Mouse (Mus musculus) kidney, embryonic 14.5 days (tissue): ENCODE results near the gene Hspb9. TPM values are rescaled to one million over a fixed set of nuclear protein-coding genes. Genes with fewer than 3 reads are reported as not detected.

Source experiments
- ATAC-seq: fragments of 200-750 bp; cut with Nextera tagmentation; 2 replicates; pipeline ENCODE4 v1.8.0; 2017; ENCODE audit warnings: moderate number of reproducible peaks, mild to moderate bottlenecking, moderate TSS enrichment, moderate library complexity; ENCODE audit not compliant: low FRiP score, low TSS enrichment
- H3K27ac ChIP-seq: fragments of 300-500 bp; sonication (generic); 2 replicates; pipeline ENCODE4 v1.5.1; 2014; ENCODE audit warnings: low read depth, mild to moderate bottlenecking, low read length, moderate library complexity, mixed read lengths
- H3K27me3 ChIP-seq: fragments of 300-500 bp; sonication (generic); 2 replicates; pipeline ENCODE4 v1.6.1; 2014; ENCODE audit warnings: mild to moderate bottlenecking, low read length; ENCODE audit not compliant: control insufficient read depth, insufficient read depth
- H3K36me3 ChIP-seq: fragments of 300-500 bp; sonication (generic); 2 replicates; pipeline ENCODE4 v1.6.1; 2014; ENCODE audit warnings: low read length, mixed read lengths; ENCODE audit not compliant: control insufficient read depth, insufficient read depth
- H3K4me1 ChIP-seq: fragments of 300-500 bp; sonication (generic); 2 replicates; pipeline ENCODE4 v1.6.1; 2014; ENCODE audit warnings: low read length, mixed read lengths; ENCODE audit not compliant: control insufficient read depth, insufficient read depth
- H3K4me2 ChIP-seq: fragments of 300-500 bp; sonication (generic); replicated peaks from 2 replicates; pipeline ENCODE4 v1.6.1; 2014; ENCODE audit warnings: low read depth, mild to moderate bottlenecking, low read length
- H3K4me3 ChIP-seq: fragments of 300-500 bp; sonication (generic); 2 replicates; pipeline ENCODE4 v1.5.1; 2014; ENCODE audit warnings: mild to moderate bottlenecking, low read length
- H3K9ac ChIP-seq: fragments of 300-500 bp; sonication (generic); 2 replicates; pipeline ENCODE4 v1.6.1; 2014; ENCODE audit warnings: low read depth, mild to moderate bottlenecking, low read length, moderate library complexity
- H3K9me3 ChIP-seq: fragments of 300-500 bp; sonication (generic); 2 replicates; pipeline ENCODE4 v1.6.1; 2016; ENCODE audit warnings: low read length; ENCODE audit not compliant: control insufficient read depth
- WGBS: fragments of 180-500 bp; shearing (Covaris S2); extraction: QIAGEN DNeasy Blood & Tissue Kit; methylation state at CpG from one replicate; pipeline ENCODE4 v1.1.7; 2014; 5-methylcytosine and 5-hydroxymethylcytosine counted together
- polyA plus RNA-seq: library from polyadenylated mRNA; unstranded; fragments of >200 nt; fragmentation: Nextera tagmentation; extraction: Ambion mirVana; gene quantifications from 2 replicates; pipeline ENCODE4 v1.2.1, GENCODE M21; 2014

Hspb9 gene
- polyA plus RNA-seq, 1 experiment from 2014 or later = 0.47 TPM

DNA sequence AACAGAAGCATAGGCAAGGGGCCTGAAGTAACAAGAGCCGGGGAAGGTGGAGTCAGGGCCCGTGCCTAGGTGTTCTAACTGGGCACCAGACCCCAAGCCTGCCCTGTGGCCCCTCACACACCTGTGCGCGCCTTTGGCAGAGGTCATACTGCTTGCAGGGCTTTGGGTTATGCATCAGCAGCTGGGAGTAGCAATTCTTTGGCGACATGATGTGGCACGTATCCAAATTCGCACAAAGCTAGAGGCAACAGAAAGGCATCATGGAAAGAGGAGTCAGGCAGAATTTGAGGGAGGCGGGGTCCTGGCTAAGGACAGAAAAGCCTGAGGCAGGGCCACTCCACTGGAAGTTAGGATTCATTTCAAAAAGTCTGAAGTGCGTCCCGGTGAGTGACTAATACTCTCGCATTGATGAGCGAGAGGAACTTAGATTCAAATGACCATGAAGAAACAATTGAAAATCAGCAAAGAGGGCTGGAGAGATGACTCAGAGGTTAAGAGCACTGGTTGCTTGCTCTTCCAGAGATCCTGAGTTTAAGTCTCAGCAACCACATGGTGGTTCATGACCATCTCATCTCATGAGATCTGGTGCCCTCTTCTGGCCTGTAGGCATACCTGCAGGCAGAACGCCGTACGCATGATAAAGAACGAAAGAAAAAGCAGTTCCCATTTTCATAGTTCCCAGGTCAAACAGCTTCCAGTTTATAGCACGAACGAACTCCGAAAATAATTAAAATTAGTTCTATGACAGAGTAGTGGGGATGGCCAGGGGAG is 11.4 kb upstream of the Hspb9 start:
- 38% methylated on average over 19 of the region's 19 CpGs for WGBS
- Histone ChIP-seq H3K4me1 (peaks cover 5% of the 10 kb centered on the region; the same call in 1 of the 2 replicates), H3K36me3 (peaks cover 29% of the 10 kb centered on the region), H3K4me3 (no peak overlapping the region), H3K4me2 (peak overlapping the region; percentile 6; the same call in 1 of the 2 replicates), H3K9me3 (no peaks in the 10 kb centered on the region), H3K27me3 (no peaks in the 10 kb centered on the region), H3K27ac (no peak overlapping the region), H3K9ac (no peak overlapping the region)
- peak; percentile 48 for ATAC-seq

DNA sequence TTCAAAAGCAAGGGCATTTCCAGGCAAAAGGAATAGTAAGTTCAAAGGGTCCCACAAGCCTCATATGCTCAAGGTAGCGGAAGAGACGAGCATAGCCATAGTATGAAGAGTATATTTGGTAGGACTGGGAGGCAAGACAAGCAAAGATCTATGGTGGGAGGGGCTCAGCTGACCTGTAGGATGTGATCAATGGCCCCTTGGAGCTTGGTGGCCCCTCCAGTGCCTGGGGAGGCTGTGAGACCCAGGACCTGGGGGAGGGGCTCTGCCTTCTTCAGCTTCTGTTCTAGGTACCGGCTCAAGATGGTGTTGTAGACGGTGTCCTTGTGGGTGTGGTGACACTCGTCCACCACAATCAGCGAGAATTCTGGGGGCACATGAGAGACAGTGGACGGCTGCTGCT is 10.7 kb upstream of the Hspb9 start:
- Histone ChIP-seq H3K9ac (no peak overlapping the region), H3K27ac (no peak overlapping the region), H3K4me1 (peaks cover 5% of the 10 kb centered on the region; the same call in 1 of the 2 replicates), H3K9me3 (no peaks in the 10 kb centered on the region), H3K36me3 (peaks cover 35% of the 10 kb centered on the region), H3K4me2 (peak overlapping the region; percentile 6; the same call in 1 of the 2 replicates), H3K27me3 (no peaks in the 10 kb centered on the region), H3K4me3 (no peak overlapping the region)
- ATAC-seq = no peak
- WGBS = 45% methylated on average over 7 of the region's 7 CpGs

DNA sequence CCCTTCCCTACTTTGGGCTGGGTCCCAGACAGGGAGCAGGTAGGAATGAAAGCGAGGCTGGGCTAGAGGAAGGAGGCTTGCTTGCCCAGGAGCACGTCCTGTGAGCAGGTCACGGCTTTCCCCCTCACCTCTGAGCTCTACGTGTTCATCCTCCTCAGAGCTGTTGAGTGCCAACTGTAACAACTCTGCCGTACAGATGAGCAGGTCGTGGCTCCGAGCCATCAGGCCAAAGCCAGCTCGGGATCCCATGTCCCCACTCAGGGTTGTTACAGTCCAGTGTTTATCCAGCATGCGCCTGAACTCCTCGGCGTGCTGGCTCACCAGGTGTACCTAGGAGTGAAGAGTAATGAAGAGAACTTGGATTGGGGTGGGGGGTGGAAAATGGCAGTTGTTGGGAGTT is 10.3 kb upstream of the Hspb9 start:
- no peaks in the 10 kb centered on the region for H3K27me3 ChIP-seq
- 65% methylated on average over 11 of the region's 11 CpGs for WGBS
- H3K27ac ChIP-seq = no peak overlapping the region
- peaks cover 40% of the 10 kb centered on the region for H3K36me3 ChIP-seq
- H3K9ac ChIP-seq = no peak overlapping the region
- no peaks in the 10 kb centered on the region for H3K9me3 ChIP-seq
- no peak overlapping the region for H3K4me3 ChIP-seq
- no peak for ATAC-seq
- no peak overlapping the region for H3K4me2 ChIP-seq
- H3K4me1 ChIP-seq = peaks cover 5% of the 10 kb centered on the region; the same call in 1 of the 2 replicates

DNA sequence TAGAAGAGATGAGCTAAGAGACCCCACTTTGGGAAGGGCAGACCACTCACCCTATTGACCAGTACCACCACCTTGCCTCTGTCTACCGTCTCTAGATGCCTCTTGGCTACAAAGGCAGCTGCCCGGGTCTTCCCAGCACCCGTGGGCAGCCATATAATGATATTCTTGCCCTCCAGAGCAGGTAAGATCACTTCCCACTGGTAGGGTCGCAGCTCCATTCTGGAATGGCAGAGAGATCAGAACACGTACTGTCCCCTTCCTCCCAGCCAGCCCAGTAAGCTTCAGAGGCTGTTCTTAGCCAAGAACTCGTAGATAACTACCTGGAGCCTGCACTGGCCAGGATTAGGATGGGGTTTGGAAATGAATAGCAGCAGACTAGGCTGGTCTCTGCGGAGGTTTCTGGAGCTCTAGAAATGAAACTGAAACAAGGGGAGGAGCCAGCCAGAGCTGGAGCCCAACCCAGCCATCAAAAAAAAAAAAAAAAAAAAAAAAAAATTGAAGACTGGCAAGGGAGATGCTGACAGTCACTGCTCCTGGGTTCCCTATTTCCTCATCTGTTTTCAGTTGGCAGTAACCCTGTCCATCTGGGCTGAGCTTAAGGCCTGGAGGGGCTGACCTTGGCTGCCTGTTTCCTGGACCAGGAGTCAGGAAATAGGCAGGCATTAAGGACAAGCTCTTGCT is 9.7 kb upstream of the Hspb9 start, which contains the start of gene Dhx58:
TSS of gene Dhx58 (minus strand) at position 421 of the 681 bp plus-strand sequence.
- no peak within 1 kb of the TSS for H3K9ac ChIP-seq
- no peak within 1 kb of the TSS for H3K4me3 ChIP-seq
- H3K4me2 ChIP-seq = no peak within 1 kb of the TSS
- no peaks in the 10 kb centered on the region for H3K27me3 ChIP-seq
- no peak for ATAC-seq
- H3K4me1 ChIP-seq = peaks cover 5% of the 10 kb centered on the region; the same call in 1 of the 2 replicates
- no peak within 1 kb of the TSS for H3K27ac ChIP-seq
- no peaks in the 10 kb centered on the region for H3K9me3 ChIP-seq
- 73% methylated on average over 7 of the region's 7 CpGs for WGBS
- peaks cover 46% of the 10 kb centered on the region for H3K36me3 ChIP-seq

DNA sequence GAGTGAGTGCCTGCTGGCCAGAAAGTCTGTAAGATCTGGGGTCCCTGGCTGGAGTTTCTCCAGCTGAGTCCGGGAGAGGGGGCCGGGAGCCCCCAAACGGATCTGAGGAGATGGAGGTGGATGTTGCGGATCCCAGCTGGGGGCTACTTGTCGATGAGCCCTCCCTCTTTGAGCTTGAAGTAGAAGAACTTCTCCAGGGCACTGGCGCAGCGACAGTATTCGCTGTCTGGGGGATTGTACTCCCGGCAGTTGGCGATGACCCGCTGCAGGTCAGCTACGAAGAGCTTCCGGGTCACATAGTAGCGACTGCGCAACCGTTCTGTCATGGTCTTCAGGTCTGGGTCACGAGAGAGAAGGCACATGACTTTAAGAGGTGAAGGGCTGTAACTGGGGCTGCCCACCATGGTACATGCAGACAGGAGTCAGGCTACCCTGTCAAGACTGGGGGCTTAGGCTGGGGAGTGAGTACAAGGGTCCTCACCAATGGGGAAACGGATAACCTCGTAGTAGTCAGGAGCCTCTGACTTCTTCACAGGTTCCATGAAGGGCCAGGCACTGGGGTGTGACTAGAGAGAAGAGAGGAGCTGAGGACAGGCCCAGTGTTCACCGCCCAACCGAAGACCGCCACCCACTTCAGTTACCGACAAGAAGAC is 8.4 kb upstream of the Hspb9 start:
- H3K36me3 ChIP-seq = peaks cover 57% of the 10 kb centered on the region
- WGBS = 90% methylated on average over 23 of the region's 23 CpGs

DNA sequence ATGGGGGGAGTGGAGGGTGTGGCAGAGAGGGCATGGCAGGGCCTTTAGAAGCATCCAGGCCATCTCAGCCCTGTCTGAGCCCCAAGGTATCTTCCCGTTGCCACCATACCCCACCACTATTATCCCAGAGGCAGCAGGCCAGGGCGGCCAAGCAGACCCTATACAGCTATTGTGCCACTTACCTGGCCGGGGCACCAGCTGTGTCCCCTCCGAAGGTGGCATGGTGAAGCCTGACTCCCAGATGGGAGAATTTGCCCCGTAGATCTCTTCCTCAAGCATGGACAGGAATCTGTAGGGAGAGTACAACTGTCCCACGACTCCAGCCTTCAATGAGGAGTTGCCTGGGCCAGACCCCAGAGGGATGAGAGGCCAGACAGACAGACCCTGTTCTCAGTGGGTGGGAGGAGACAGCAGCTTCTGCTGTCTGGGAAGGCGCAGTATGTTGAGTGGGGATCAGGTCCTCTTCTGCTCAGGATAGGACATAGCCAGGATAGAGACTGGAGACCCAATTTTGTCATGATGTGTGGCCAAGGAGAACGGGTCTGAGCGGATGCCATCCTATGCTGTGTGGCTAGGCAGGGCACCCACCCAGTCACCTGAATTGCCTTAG is 4.3 kb upstream of the Hspb9 start:
- Histone ChIP-seq H3K27me3 (no peaks in the 10 kb centered on the region), H3K9me3 (no peaks in the 10 kb centered on the region), H3K36me3 (peaks cover 60% of the 10 kb centered on the region), H3K4me1 (peaks cover 26% of the 10 kb centered on the region), H3K9ac (no peak overlapping the region), H3K4me3 (no peak overlapping the region), H3K27ac (no peak overlapping the region), H3K4me2 (no peak overlapping the region)
- no peak for ATAC-seq
- 95% methylated on average over 9 of the region's 9 CpGs for WGBS

More for the DNA sequence above, 8.4 kb upstream of the Hspb9 start:
- Histone ChIP-seq H3K27me3 (no peaks in the 10 kb centered on the region), H3K4me3 (no peak overlapping the region), H3K9me3 (no peaks in the 10 kb centered on the region), H3K4me1 (peaks cover 5% of the 10 kb centered on the region; the same call in 1 of the 2 replicates), H3K9ac (no peak overlapping the region), H3K27ac (no peak overlapping the region), H3K4me2 (no peak overlapping the region)
- ATAC-seq = no peak

DNA sequence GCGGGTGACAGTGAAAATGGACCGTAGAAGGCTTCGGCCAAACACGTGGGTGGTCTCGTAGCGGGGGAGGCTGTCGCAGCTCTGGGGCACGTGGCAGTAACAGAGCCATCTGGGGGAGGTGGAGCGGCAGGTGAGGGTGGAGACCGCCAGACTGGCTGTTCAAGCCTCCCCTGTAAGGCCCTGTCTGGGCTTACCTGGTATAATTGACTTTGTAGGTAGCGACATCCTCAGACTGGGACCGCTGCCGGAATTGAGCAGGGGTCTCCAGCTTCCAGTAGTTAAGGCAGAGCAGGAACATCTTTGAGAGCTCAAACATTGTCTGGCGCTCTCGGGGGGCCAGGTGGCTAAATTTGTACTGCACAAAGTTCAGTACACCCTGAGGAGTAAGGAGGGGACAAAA is 3.1 kb upstream of the Hspb9 start:
- Histone ChIP-seq H3K4me2 (no peak overlapping the region), H3K27ac (no peak overlapping the region), H3K9me3 (no peaks in the 10 kb centered on the region), H3K4me3 (no peak overlapping the region), H3K27me3 (no peaks in the 10 kb centered on the region), H3K36me3 (peaks cover 57% of the 10 kb centered on the region), H3K9ac (no peak overlapping the region), H3K4me1 (peaks cover 28% of the 10 kb centered on the region)
- ATAC-seq = no peak
- 86% methylated on average over 15 of the region's 15 CpGs for WGBS

DNA sequence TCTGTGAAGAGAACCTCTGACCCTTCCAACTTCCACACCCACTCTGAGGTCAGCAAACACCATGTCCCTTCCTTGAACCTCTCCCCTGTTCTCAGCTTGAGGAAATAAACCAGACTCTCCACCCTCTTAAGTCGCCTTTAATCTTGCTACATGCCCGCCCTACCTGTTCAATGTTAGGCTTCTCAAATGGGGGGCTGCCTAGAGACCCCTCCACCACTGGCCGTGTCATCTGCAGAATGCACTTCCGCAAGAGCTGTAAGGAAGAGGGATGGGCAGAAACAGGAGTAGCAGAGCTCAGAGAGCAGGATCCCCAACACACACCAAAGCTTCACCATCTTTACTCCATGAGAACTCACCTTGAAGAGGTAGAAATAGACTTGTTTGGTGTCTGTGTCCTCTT is 2.7 kb upstream of the Hspb9 start:
- Histone ChIP-seq H3K4me3 (no peak overlapping the region), H3K27me3 (no peaks in the 10 kb centered on the region), H3K36me3 (peaks cover 57% of the 10 kb centered on the region), H3K9me3 (no peaks in the 10 kb centered on the region), H3K4me2 (no peak overlapping the region; the same call in 1 of the 2 replicates), H3K9ac (no peak overlapping the region), H3K27ac (no peak overlapping the region), H3K4me1 (peaks cover 28% of the 10 kb centered on the region)
- WGBS = 86% methylated on average over 4 of the region's 4 CpGs
- no peak for ATAC-seq
